12 mouse cellular contexts compared by ENCODE assay signal in genomic region chr1:61402339-61402738, GRCm38 (mm10).
DNase-seq lines count a peak whose midpoint lies in the region; ATAC-seq and TF ChIP-seq lines count a peak whose summit lies in the region.
"Had no signal": no experiment of that assay in that cellular context is flagged by ENCODE, and none has a peak within 500 bp of the region (broad histone marks: within the 10 kb centered on the region; RNA-seq: fewer than 3 reads in every experiment).

No protein-coding gene starts in this region.

- no peaks in the 10 kb centered on the region for H3K9me3 ChIP-seq in heart, embryonic 13.5 days
- no peaks in the 10 kb centered on the region for H3K9me3 ChIP-seq in neural tube, embryonic 13.5 days
- H3K9me3 ChIP-seq in limb, embryonic 13.5 days = no peaks in the 10 kb centered on the region
- no peaks in the 10 kb centered on the region for H3K9me3 ChIP-seq in stomach, postnatal 0 days (ENCODE audit: control insufficient read depth, low read length)

- peak overlapping the region; percentile 60 for H3K4me2 ChIP-seq in heart, embryonic 13.5 days
- H3K4me2 ChIP-seq in neural tube, embryonic 13.5 days = peak overlapping the region; percentile 13; the same call in 1 of the 2 replicates
- peak overlapping the region; percentile 49 for H3K4me2 ChIP-seq in limb, embryonic 13.5 days (replicated peaks)
- H3K4me2 ChIP-seq in stomach, postnatal 0 days (replicated peaks; ENCODE audit: low read depth) = peak overlapping the region; percentile 9

- no peak for ATAC-seq in heart, embryonic 13.5 days (ENCODE audit: extremely low read depth, insufficient number of reproducible peaks, low FRiP score, low TSS enrichment)
- no peak for ATAC-seq in neural tube, embryonic 13.5 days (ENCODE audit: low read depth)
- ATAC-seq in limb, embryonic 13.5 days (ENCODE audit: low FRiP score, low read depth) = no peak
- ATAC-seq in stomach, postnatal 0 days (ENCODE audit: low FRiP score, low TSS enrichment) = no peak

- no peak overlapping the region for H3K27ac ChIP-seq in heart, embryonic 13.5 days (replicated peaks)
- no peak overlapping the region for H3K27ac ChIP-seq in neural tube, embryonic 13.5 days (replicated peaks)
- H3K27ac ChIP-seq in limb, embryonic 13.5 days = no peak overlapping the region
- no peak overlapping the region for H3K27ac ChIP-seq in stomach, postnatal 0 days (replicated peaks)

- no peak overlapping the region for H3K9ac ChIP-seq in heart, embryonic 13.5 days
- no peak overlapping the region for H3K9ac ChIP-seq in neural tube, embryonic 13.5 days
- no peak overlapping the region for H3K9ac ChIP-seq in limb, embryonic 13.5 days
- H3K9ac ChIP-seq in stomach, postnatal 0 days (ENCODE audit: low read length) = no peak overlapping the region

- H3K27me3 ChIP-seq in heart, embryonic 13.5 days (replicated peaks) = no peaks in the 10 kb centered on the region
- 0 out of 2 replicates have a peak, but pooled peaks cover 3% of the 10 kb centered on the region for H3K27me3 ChIP-seq in neural tube, embryonic 13.5 days
- no peaks in the 10 kb centered on the region for H3K27me3 ChIP-seq in limb, embryonic 13.5 days
- no peaks in the 10 kb centered on the region for H3K27me3 ChIP-seq in stomach, postnatal 0 days (ENCODE audit: control insufficient read depth, insufficient read depth, low read length)

- H3K4me3 ChIP-seq in heart, embryonic 13.5 days = peak overlapping the region; percentile 27
- H3K4me3 ChIP-seq in neural tube, embryonic 13.5 days = no peak overlapping the region
- H3K4me3 ChIP-seq in limb, embryonic 13.5 days = peak overlapping the region; percentile 12
- H3K4me3 ChIP-seq in stomach, postnatal 0 days (ENCODE audit: low read depth, low read length) = no peak overlapping the region

- 53% methylated on average over 8 of the region's 8 CpGs for WGBS in heart, embryonic 13.5 days
- 67% methylated on average over 8 of the region's 8 CpGs for WGBS in neural tube, embryonic 13.5 days
- WGBS in limb, embryonic 13.5 days = 35% methylated on average over 8 of the region's 8 CpGs
- 40% methylated on average over 8 of the region's 8 CpGs for WGBS in stomach, postnatal 0 days

- no peak for TF ChIP-seq CTCF in stomach, postnatal 0 days (IDR thresholded peaks at IDR 0.05; ENCODE audit: low read depth)

- H3K36me3 ChIP-seq in heart, embryonic 13.5 days = no peaks in the 10 kb centered on the region
- no peaks in the 10 kb centered on the region for H3K36me3 ChIP-seq in neural tube, embryonic 13.5 days
- H3K36me3 ChIP-seq in limb, embryonic 13.5 days = no peaks in the 10 kb centered on the region
- no peaks in the 10 kb centered on the region for H3K36me3 ChIP-seq in stomach, postnatal 0 days (ENCODE audit: control insufficient read depth, insufficient read depth, low read length)

- H3K4me1 ChIP-seq in heart, embryonic 13.5 days = 0 out of 2 replicates have a peak, but pooled peaks cover 4% of the 10 kb centered on the region
- peaks cover 11% of the 10 kb centered on the region for H3K4me1 ChIP-seq in neural tube, embryonic 13.5 days (replicated peaks)
- H3K4me1 ChIP-seq in limb, embryonic 13.5 days = peaks cover 12% of the 10 kb centered on the region
- no peaks in the 10 kb centered on the region for H3K4me1 ChIP-seq in stomach, postnatal 0 days (replicated peaks; ENCODE audit: control insufficient read depth, insufficient read depth)

- DNase-seq in heart, adult 9 months (ENCODE audit: low spot score in 2 of 2) = no peak
- DNase-seq in neural tube, embryonic 10.5 days (ENCODE audit: extremely low spot score, low spot score) = no peak
- peak; percentile 25 for DNase-seq in stomach, postnatal 0 days (ENCODE audit: low spot score)
- DNase-seq in right cerebral cortex, postnatal 4 days = no peak
- DNase-seq in frontal cortex, adult 2 months (ENCODE audit: extremely low spot score in 1 of 2, low spot score in 1 of 2) = no peak
- DNase-seq: adrenal gland, postnatal 14 days; cerebellum, postnatal 25 days; kidney, adult 18-20 months; left cerebral cortex, postnatal 4 days had no signal

- no peak for TF ChIP-seq EP300 in stomach, postnatal 0 days (optimal IDR thresholded peaks at IDR 0.05)

Comparison
In these comparisons a context has a peak if more than half of its experiments do, and no peak if none do; other contexts are left out.
1. H3K4me2 ChIP-seq: peak in every context shown above with its lines; median percentile 60 in heart, embryonic 13.5 days; 49 in limb, embryonic 13.5 days; 13 in neural tube, embryonic 13.5 days; 9 in stomach, postnatal 0 days.
2. H3K4me3 ChIP-seq: peak in heart, embryonic 13.5 days (single experiment) and limb, embryonic 13.5 days (single experiment); none in neural tube, embryonic 13.5 days (single experiment) and stomach, postnatal 0 days (single experiment).